Mouse (Mus musculus) lung, postnatal 0 days (tissue): ENCODE measurements around the gene Acoxl.

Experiments
- CTCF ChIP-seq: IDR thresholded peaks from 2 replicates; pipeline ENCODE4 v1.5.1; 2016; ENCODE audit warnings: antibody characterized with exemption, mild to moderate bottlenecking
- EP300 ChIP-seq: IDR thresholded peaks from 2 replicates; pipeline ENCODE4 v1.6.1; 2016; ENCODE audit warnings: antibody characterized with exemption, mild to moderate bottlenecking, control low read depth

GRCm38 (mm10) chr2:128111537-128111936, 272.9 kb downstream of the Acoxl start:
- TF ChIP-seq CTCF = no peak
- TF ChIP-seq EP300 = no peak
